Mouse (Mus musculus): ENCODE measurements around the gene Edc3.
"Not testable (repeated sequence)": the region's sequence is repeated elsewhere in the genome, so short reads cannot be mapped to it uniquely, and the experiment has no call there.

The Edc3 gene

GRCm38 (mm10) chr9:57698466-57699150 is 9.7 kb upstream of the Edc3 start:
- no peak for DNase-seq (ENCODE audit: low read depth, low spot score)

DNA sequence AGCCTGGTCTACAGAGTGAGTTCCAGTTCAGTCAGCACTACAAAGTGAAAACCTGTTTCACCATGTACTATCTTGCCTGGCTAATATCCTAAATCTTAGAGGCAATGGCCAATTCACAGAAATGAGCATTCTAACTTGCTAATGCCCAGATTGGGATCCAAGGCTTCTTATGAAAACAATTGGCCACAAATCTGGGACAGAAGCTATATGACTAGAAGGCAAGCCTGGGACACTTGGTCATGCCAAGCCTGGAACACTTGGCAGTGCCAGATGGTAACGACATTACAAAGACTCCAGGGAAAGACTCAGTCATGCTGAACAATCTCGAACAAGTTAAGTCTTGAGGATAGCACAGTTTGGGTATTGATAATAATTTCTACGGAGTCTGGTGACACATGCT is 1.8 kb upstream of the Edc3 start:
- no peak for DNase-seq (ENCODE audit: low read depth, low spot score)

- DNase-seq (ENCODE audit: low read depth, low spot score) = no peak
Observed at GRCm38 (mm10) chr9:57708720-57709274, 457 bp downstream of the Edc3 start.

- not testable (repeated sequence) for DNase-seq (ENCODE audit: low read depth, low spot score)
Observed at GRCm38 (mm10) chr9:57710214-57710613, 1.9 kb downstream of the Edc3 start.

DNA sequence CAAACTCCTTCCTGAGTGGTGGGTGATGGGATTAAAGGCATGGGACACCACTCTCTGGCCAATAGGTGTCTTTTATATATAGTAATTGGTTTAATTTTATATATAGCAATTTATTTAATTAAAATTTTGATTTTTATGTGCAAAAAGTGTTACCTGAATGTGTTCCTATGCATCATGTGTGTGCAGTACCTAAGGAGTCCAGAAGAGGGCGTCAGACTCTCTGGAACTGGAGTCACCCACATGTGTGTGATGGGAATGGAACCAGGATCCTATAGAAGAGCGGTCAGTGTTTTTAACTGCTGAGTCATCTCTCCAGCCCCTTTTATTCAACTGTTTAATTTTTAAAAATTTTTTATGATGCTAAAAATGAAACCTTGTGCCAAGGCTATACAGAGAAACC is 3.9 kb downstream of the Edc3 start:
- DNase-seq (ENCODE audit: low read depth, low spot score) = no peak

DNA sequence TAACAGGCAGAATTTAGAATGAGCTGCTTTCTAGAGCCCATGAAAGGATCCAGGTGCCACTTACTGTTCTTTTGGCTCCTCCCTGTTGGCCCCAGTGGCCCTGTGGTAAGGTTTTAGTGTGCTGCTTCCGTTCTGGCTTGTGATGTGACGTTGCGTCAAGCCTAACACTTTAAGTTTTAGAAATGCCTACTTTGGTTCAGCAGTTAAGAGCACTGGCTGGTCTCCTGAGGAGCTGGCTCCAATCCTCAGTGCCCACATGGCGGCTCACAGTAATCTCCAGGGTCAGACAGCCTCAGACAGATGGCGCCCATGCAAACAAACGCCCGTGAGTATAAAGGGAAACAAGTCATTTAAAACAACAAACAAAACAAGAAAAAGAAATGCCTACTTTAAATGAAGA is 10.1 kb downstream of the Edc3 start:
- DNase-seq (ENCODE audit: low read depth, low spot score) = no peak

DNA sequence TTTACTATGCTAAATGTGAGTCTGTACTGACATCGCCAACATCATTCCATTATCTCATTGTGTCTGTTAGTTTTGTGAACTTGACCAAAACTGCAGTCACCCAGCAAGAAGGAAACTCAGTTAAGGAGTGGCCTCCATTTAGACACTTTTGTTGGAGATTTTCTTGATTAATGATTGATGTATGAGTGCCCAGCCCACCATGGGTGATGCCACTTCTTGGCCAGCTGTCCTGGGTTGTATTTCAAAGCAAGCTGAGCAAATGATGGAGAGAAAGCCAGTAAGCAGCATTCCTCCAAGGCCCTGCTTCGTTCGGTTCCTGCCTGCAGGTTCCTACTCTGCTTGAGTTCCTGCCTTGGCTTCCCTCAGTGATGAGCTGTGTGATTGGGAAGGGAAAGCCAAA is 12.4 kb downstream of the Edc3 start:
- DNase-seq (ENCODE audit: low read depth, low spot score) = no peak

GRCm38 (mm10) chr9:57722371-57722770 is 14.0 kb downstream of the Edc3 start:
- no peak for DNase-seq (ENCODE audit: low read depth, low spot score)

- peak; percentile 88 for DNase-seq (ENCODE audit: low read depth, low spot score)
Observed at GRCm38 (mm10) chr9:57723315-57723715, 15.0 kb downstream of the Edc3 start.

DNA sequence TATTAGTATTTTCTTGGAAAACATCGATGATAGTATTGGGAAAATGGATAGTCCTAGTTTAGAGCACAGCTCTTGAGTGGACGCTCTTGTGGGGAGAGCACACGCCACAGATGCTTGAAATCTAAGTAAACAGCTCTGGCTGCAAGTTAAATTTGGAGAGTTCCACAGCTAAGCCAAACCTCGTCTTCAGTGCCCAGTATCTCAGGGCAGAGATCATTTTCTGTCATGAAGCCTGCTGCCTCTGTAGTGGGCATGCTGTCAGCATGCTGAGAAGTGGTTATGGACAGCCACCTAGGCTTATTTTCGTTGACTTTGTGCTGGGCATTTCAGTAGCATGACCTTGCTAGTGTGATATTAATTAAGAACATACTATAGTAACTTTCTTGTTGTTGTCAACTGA is 15.5 kb downstream of the Edc3 start:
- DNase-seq (ENCODE audit: low read depth, low spot score) = peak; percentile 83

DNA sequence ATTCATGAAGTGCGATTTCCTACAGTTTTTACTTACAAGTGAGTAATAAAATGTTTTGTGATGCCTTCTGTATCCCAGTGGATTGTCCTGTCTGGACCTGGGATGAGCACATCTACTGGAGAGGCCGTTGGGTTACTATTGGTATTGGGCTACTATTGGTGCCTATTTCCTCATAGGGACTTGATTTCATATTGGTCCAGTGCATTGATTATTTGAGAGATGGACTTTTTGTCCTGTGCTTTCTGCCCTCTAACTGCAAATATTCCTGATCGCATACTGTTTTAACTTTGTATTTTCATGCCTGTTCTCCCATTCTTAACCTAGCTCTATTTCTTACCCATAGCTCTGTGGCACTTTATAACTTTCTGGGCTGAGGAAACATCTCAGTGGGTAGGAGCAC is 16.4 kb downstream of the Edc3 start:
- DNase-seq (ENCODE audit: low read depth, low spot score) = no peak

DNA sequence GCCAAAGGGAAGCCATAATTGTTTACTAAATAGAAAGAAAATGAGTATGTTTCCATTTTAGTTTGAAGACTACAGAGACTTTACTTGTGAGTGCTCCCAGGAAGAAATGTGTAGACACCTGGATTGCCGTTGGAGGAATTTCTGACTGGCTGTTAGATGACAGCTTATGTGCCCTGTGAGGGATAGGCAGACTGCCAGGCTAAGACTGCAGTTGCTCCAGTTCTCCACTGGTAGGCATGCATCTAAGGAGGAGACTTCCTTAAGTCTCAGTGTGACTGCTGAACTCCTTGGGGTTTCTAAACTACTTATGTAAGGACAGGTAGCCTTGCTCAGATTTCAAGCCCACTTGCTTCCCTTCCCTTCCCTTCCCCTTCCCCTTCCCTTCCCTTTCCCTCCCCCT is 20.0 kb downstream of the Edc3 start:
- DNase-seq (ENCODE audit: low read depth, low spot score) = no peak

GRCm38 (mm10) chr9:57733606-57734005 is 25.3 kb downstream of the Edc3 start:
- DNase-seq (ENCODE audit: low read depth, low spot score) = no peak

DNA sequence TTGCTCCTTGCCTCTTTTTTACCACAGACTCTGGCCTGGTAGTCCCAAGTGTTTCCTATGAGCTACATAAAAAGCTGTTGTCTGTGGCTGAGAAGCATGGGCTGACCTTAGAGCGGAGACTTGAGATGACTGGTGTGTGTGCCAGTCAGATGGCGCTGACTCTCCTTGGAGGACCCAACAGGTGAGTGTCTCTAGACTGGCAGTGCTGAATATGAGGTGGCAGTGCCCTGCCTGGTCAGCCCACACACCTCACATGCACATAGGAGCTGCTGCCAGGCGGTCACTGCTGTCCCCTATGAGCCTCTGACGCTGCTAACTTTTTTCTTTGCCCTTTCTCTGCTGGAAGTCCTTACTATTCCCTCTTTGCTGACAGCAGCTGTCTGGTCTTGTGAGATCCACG is 31.5 kb downstream of the Edc3 start:
- peak; percentile 57 for DNase-seq (ENCODE audit: low read depth, low spot score)

- DNase-seq (ENCODE audit: low read depth, low spot score) = peak; percentile 57
Observed at GRCm38 (mm10) chr9:57744462-57745091, 36.2 kb downstream of the Edc3 start.

GRCm38 (mm10) chr9:57747067-57747466 is 38.7 kb downstream of the Edc3 start:
- DNase-seq (ENCODE audit: low read depth, low spot score) = no peak

DNA sequence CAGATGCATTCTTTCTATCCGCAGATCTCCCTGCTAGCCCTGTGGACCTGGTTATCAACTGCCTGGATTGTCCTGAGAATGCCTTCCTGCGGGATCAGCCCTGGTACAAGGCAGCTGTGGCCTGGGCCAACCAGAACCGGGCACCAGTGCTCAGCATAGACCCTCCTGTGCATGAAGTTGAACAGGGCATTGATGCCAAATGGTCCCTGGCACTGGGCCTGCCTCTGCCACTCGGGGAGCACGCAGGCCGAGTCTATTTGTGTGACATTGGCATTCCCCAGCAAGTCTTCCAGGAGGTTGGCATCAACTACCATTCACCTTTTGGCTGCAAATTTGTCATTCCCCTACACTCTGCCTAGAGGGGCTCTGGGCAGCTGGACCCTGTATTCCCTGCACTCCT is 39.8 kb downstream of the Edc3 start:
- no peak for DNase-seq (ENCODE audit: low read depth, low spot score)

- DNase-seq (ENCODE audit: low read depth, low spot score) = no peak
Observed at GRCm38 (mm10) chr9:57748831-57749230, 40.5 kb downstream of the Edc3 start.

DNA sequence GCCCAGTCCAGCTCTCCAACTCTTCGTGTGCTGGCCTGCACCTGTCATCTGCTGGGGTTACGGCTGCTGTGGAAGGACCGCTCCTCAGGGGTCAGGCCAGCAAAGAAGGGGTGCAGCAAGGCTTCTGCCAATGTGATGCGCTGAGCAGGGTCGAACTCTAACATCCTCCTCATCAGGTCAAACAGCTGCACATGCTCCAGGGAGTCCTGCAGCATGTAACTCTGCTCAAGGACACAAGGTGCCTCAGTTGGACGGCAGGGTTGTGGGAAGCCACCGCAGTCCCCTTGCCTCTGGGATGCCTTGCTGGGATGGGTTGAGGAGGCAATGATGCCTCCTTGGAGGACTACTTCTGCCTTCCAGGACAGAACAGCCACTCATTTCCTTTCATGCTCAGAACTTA is 42.6 kb downstream of the Edc3 start:
- DNase-seq (ENCODE audit: low read depth, low spot score) = no peak

GRCm38 (mm10) chr9:57757578-57757977 is 49.2 kb downstream of the Edc3 start:
- DNase-seq (ENCODE audit: low read depth, low spot score) = no peak

GRCm38 (mm10) chr9:57758528-57758927 is 50.2 kb downstream of the Edc3 start:
- no peak for DNase-seq (ENCODE audit: low read depth, low spot score)

DNA sequence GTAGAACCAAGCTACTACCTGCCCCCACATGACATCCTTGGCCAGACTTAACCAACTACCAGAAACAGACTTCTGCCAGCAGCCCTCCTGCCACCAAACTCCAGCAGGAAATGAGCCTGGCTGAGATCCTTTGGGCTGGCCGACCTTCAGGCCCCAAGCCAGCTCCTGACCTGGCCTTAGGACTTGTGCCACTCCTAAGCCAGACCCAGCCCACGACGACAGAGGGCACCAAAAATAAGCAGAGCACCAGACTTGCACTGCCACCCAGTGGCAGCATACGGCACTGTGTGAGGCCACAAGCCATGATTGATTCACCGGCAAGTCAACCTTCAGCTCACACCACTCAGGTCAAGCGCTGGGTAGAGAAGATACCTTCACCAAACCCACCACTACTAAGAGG is 50.9 kb downstream of the Edc3 start:
- DNase-seq (ENCODE audit: low read depth, low spot score) = peak; percentile 87

- DNase-seq (ENCODE audit: low read depth, low spot score) = no peak
Observed at GRCm38 (mm10) chr9:57760416-57761146, 52.2 kb downstream of the Edc3 start.

Data from skeletal muscle tissue, adult 2 months (tissue).